Mouse (Mus musculus) gastrocnemius, adult 8-10 months (tissue): ENCODE data around the gene Tubd1. TPM values are rescaled to one million over a fixed set of nuclear protein-coding genes. Genes with fewer than 3 reads are reported as not detected.

Experiments
- DNase-seq, 2 experiments: peaks; one replicate each; pipeline ENCODE4 v3.0.0; 2022; ENCODE audit warnings: low spot score in 2 of 2
- total RNA-seq, 4 experiments: library from RNA; stranded (reverse); gene quantifications; 2 replicates each; pipeline ENCODE4 v1.2.4; 2022

The Tubd1 gene
- total RNA-seq, 4 experiments from 2014 or later, result 6.3 to 7.1 (median 6.7) TPM

DNA sequence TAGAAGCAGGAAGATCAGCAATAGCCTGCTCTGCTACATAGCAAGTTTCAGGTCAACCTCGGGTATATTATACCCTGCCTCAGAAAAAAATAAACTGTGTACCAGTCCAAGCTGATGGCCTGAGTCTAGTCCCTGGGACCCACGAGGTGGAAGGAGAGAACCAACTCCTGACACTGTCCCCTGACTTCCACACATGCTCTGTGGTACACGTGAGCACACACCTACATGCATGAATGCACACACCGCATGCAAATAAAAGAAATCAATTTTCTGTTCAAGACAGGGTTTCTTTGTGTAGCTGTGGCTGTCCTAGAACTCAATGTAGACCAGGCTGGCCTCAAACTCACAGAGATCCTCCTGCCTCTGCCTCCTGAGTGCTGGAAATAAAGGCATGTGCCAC, 13.5 kb downstream of the Tubd1 start:
- no peak for DNase-seq

DNA sequence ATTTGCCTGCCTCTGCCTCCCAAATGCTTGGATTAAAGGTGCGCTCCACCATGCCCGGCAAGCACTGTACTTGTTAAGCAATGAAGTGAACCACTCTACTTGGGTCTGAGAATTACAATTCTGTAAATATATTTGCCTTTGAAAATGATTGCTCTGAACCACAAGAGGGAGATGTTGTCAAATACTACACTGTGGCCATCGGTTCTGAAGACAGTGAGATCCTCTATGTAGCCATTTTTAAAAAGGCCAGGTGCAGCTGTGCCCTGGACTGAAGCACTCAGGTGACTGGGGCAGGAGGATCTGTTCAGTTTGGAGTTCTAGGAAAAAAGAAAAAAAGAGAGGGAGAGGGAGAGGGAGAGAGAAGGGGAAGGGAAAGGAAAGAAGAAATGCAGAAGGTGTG, 23.6 kb downstream of the Tubd1 start:
- no peak for DNase-seq

DNA sequence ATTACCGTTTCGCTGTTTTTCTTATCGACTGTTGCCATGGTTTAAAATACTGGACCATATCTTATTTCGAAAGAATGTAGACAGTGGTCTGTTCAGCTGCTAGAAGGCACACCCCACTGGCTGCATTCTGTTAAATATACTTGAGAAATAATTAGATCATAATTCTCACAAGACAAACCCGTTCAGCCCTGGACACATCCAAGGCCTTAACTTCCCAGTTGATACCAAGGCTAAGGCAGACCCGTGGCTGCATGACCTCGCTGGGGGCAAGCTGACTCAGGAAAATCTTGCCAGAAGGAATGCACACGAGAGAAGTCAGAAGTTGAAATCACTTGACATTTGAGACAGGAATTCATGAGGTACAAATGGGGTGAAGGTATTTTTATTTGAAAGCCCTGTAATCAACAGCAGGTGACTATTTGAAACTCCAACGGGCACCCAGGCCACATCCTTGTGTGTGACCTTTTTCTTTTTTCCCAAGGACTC, 25.5 kb downstream of the Tubd1 start:
- no peak for DNase-seq

DNA sequence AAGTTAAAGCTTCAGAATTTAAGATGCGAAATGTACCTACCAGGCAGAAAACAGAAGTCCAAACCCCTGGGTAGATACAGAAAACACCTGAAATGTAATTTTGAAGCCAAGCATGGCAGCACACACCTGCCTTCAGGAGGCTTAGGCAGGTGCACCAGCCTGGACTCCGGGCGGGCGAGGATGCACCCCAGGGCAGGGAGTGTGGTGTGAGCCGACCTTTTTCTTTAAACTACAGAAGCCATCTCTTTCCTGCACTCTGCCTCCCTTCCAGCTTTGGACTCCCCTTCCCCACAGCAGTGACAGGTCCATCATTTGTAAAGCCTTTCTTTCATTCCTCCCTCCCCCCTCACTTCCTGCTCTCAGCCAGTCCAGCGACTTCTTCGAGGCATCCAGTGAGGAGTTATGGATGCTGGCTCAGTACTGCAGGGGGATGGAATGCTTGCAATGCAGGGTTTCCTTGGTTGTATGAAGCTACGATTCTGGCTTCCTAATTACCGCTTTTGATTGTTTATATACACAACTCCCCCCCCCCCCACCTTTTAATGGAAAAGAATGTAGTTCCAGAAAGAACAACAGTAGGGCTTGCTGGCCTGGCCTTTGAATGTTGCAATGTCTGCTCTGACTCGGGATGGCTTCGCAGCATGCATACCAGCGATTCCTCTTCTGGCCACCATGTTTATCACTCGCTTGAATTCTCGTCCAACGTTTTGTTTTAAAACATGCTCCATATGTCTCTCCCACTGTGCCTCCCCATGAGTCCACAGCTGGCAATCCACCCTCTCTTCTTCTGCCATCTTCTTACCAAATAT, 26.5 kb downstream of the Tubd1 start:
- no peak for DNase-seq

DNA sequence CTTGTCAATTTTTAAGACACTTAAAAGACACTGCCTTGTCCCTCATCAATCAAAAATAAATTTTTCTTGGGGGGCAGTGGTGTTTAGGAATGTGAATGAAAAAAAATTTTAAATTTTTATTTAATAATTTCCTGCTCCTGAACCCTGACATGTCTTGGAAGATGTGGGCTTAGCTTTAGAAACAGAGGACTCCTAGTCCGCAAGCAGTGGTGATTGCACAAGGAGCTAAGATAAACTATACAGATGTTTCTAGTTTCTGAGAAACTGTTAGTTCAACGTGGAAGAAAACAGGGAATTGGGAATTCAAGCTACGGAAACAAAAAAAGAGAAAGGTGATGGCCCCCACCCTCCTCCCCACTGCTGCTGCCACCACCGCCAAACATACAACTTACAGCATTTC, 27.1 kb downstream of the Tubd1 start:
- DNase-seq, result no peak

DNA sequence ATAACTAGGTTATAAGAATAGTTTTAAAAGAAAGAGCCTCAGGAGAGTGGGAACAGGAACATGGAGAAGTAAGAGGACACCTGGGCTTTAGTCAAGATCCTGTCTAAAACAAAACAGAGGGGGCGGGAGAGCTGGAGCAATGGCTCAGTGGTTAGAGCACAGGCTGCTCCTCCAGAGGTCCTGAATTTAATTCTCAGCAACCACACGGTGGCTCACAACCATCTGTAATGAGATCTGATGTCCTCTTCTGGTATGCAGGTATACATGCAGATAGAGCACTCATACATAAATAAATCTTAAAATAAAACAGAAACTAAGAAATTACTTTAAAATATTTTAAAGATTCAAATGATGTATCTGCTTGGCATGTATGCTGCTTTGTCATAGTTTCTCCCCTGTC, 27.8 kb downstream of the Tubd1 start:
- DNase-seq, result no peak

DNA sequence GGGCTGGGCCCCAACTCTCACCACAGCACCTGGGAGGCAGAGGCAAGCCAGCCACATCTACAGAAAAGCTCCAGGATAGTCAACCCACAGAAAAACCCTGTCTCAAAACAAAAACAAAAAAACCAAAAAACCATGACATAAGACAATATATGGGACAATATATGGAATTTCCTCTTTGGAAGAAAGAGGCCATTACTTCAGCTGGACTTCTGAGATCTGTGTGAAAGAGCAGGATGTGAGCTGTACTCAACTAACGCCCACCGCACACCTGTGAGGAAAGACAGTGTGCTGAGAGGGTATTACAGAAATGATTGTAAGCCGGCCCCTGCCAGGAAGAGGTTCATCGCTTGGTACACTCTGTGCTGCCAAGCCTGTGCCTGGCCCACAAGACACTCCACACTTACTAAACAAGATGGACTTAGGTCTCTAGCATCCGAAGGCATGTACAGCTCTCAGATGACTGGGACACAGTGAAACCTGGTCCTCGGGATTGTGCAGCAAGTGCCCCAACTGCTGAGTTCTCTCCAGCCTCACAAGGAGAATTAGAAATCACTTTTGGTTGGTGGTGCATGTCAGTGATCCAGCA, 28.9 kb downstream of the Tubd1 start:
- DNase-seq, result peak in 1 of 2 experiments; percentile 41

DNA sequence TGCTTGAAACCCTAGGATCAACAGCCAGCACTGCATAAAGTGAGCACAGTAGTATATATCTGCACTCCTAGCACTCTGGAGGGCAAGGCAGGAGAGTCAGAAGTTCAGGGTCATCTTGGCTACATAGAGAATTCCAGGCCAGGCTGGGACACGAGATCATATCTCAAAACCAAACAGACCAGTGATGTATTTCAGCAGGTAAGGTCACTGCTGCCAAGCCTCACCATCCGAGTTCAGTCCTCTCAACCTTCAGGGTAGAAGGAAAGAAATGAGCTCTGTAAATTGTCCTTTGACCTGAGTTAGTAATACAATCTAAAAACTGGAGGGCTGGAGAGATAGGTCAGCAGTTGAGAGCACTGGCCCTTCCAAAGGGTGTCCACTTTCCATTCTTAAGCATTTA, 29.6 kb downstream of the Tubd1 start:
- no peak for DNase-seq

DNA sequence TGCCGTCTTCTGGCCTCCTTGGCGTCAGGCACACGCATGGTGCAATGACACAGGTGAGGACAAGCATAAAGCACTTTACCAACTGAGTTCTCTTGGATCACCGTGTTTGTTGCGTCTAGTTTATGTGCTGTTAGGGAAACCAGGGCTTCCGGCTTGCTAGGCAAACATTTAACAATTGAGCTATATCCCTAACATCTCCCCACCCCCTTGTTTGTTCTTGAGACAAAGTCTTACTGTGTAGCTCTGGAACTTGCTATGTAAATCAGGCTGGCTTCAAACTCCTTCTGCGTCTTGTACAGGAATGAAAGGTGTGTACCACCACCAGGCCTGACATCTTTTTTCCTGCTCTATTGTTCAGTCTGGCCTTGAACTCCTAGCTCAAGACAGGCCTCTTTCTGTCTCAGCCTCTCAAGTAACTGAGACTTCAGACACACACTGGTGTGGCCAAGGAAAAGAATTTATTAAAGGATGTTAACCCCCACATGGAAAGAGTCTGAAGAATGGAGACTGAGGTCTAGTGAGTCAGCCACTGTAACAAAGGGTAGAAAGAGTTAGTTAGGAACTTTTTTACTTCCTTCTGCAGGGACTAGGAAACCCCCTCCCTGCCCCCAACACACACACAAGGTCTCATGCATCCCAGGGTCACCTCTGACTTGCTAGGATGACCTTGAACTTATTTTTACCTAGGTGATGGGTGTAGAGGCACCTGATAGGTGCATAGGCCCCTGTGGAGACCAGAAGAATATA, 31.0 kb downstream of the Tubd1 start:
- DNase-seq, result no peak

DNA sequence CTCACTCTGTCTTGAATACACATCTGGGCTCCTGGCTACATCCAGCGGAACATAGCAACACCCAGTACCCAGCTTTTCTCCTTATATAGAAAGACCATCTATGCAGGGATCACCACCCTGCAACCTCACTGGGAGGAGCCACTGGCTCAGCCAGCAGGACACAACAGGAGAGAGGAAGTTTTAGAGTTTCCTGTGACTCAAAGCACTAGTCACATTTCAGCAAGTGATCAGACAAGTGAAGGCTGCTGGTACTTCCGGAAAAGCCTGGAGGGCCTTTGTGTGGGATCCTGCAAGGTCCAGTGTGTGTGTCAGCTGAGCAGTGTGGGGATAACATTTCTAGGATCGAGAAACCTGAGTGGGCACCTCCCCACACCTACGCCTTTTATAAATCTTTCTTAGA, 32.4 kb downstream of the Tubd1 start:
- no peak for DNase-seq

DNA sequence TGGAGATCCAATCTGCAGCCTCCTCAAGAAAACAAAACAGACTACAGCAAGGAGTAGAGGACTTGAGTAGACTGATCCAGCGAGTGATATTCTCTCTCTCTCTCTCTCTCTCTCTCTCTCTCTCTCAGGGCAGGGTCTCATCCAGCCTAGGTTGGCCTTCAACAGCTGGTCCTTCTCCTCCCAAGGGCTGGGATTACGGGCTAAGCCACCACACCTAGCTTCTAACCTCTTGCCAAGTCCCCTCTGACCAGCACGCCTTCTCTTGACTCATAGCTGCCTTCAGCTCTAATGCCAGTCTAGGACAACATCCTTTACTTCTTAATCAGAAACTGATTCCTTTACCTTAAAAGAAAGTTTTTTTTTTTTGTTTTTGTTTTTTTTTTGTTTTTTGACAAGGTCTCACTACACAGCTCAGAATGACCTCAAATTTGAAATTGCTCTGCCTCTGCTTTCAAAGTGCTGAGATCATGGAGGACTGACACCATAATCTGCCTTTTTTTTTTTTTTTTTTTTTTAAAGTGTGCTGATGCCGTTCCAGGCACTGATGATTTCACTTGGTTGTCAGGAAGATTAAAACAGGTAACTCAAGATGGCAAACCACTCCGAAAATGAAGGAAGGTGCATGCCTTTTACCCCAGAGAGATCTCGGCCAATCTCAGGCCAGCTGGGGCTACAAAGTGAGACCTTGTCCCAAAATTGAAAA, 33.5 kb downstream of the Tubd1 start:
- DNase-seq, result no peak

DNA sequence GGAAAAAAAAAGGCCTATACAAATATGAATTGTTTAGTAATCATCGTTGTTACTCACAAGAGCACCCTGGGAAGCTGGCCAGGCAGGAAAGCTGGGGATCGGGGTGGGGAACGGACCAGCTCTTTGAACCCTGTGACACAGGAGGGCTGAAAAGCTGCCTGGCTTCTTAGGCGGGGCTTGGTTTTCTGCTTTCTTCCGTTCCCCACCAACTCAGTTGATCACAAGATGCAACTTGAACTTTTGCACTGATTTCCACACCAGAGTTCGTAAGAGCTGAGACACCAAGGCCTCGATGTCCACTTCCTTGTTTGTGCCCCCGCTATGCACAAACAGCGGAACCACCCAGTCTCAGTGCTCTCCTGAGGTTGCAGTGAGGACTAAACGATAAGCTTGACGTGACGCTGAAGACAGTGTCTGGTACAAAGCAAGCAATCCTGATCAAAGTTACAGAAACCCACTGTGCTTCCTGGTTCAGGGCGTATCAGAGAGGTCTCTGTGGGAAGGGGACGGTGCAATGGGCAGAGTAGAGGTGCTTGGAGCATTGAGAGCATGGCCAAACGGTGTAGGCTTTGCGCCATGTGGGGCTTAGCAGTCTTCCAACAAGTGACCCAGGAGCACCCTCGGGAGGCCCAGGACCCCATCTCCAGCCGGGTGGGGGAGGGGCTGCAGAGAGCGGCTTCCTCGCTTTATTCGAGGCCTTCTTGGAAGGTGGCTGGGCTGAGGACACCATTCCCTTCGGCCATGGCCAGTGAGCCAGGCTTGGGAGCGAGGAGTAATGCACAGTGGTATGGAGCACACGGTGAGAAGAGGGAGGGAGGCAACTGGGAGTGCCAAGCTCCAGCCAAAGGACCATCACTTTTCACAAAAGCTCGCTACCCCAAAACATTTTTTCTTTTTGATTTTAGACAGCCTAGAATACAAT, 34.3 kb downstream of the Tubd1 start:
- DNase-seq, result no peak

DNA sequence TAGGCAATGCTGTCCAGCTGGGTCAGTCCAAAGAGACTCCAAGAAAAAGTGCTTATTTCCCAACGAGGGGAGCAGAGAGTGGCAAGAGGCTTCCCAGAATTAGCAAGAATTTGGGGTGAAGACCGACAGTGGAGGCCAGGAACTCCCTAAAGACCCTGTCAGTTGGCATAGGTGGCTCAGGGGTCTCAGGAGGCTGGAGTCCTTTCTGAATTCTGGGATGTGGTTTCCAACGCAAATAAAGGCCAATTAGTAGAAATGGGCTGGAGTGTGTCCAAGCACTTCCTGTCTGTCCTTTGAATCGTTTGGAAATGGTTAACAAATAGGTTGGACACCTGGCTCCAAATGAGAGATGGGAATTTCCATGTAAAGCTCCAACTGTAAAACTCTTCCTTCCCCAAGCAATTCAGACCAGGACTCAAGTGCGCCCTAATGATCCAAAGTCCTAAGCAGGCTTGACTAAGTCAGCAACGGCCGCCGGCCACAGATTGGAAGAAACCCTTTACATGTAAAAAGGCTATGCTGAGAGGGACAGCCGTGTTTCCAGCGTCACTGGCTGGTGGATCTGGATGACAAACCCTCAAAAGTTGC, 35.0 kb downstream of the Tubd1 start:
- no peak for DNase-seq

DNA sequence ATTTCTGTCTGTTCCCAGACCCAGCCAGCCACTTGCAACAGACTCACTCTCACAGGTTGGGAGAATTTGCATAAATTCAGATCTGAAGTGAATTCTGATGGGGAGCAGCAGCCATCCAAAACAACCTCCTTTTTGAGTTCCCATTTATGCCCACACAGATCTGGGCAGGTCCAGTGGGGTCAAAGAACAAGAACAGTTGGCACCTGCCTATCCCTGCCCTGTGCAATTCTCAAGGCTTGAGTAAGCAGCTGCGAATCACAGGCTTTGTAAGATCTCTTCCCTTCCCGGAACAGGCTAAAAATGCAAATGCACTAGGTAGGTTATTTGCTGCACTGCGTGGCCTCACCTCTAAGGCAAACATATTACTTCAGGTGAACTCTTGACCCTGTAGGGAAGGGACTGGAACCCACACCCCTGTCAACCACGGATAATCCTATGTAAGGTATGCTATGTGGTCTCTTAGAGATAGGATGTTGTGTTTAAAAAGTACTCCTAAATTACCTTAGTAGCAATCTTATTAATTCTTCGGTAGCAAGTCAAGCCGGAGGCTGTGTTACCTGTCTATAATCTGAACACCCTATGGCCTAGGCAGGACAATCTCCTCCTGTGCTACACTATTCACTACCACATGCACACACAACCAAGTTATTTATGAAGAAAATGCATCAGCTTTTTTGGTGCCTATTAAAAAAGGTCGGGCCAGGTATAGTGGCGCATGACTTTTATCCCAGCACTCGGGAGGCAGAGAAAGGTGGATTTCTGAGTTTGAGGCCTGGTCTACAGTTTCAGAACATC, 35.7 kb downstream of the Tubd1 start:
- no peak for DNase-seq

DNA sequence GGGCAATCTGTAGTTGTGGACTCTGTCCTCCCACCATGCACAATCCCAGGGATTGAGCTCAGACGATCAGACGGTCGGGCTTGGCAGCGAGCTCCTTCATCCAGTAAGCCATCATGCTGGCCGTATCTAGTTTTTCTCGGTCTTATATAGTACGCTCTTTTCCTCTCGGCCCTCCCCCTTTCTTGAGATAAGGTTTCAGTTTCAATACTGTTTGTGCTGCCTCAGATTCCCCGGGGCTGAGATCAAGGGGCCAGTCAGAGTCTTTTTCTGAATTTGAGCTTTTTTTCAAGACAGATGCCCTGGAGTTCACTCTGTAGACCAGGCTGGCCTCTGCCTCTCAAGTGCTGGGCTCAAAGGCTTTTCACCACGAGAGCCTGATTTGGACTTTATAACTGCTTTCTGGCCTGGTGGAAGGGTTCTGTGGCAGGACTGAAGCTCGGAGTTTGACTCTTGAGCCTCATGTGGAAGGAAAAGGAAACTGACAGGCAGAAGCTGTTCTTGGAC, 36.5 kb downstream of the Tubd1 start:
- no peak for DNase-seq

DNA sequence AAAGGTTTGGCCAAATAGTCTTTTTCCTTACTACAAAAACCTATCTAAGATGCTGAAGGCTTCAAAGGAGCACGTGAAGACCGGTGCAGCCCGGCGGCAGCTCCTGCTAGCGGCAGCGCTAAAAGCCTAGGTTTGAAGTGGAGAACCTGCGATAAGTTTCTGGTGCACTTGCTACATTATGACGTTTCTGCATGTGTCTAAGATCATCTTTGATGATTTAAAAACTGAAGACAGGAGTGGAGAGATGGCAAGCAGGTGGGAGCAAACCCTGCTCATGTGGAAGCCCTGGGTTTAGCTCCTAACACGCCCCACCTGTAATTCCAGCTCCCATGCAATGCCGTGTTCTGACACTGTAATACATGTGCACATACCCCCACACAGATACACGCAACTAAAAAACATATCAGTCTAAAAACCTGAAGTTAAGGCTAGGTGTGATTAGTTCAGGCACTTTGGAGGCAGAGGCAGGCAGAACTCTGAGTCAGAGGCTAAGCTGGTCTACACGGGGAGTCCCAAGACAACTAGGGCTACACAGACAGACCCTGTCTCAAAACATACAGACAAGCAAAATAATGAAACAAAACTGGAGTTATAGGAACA, 37.3 kb downstream of the Tubd1 start:
- no peak for DNase-seq

DNA sequence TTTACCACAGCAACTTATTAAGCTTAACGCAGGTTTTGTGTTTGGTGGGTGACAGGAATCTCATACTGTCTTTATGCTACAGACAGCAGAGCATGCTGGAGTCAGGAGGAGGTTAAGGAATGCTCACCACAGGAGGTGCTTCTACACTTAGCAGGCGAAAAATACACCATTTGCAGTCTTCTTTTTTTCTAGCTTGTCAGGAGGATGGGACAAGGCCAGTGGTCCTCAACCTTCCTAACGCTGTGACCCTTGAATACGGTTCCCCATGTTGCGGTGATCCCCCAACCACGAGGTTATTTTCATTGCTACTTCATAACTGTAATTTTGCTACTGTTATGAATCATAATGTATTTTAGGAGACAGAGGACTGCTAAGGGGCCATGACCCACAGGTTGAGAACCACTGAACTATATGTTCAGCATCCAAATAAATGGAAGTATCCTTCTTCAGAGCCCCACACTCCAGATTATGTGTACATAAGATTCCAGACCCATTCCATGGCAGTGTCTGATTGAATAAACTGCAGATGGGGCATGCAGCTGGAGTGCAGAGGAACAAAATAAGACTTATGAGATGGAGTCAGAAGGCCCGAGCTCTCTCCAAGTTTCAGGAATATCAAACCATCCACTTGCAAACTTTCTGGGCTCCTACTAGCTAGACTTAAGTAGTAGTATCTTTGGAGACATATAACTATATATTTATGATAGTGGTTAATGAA, 37.9 kb downstream of the Tubd1 start:
- no peak for DNase-seq

DNA sequence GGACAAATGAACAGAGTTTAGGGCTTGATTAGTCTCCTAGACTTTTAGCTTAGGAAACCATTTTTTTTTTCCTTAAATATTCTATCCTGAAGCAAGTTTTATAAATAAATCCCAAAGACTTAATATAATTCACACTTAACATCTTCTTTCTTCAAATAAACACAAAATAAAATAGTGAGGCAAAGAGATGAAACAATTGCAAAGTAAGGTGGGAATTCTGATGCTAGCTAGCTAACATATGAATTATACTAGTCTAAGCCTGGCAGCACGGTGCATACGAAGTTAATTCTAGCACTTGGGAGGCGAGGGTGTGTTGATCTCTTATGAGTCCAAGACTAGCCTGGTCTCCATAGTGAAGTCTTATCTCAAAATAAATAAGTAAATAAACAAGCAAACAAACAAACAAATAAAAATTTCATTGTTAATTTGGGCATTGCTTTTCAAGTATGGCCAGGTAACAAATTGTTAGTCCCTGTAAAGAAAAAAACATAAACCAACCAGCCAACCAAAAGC, 38.6 kb downstream of the Tubd1 start:
- no peak for DNase-seq
